Mouse (Mus musculus) brain, embryonic 14.5 days (tissue): Measurements from ENCODE around the gene Mrpl4.

Experiments used
- CTCF ChIP-seq: fragments of 200-500 bp; IDR thresholded peaks from 2 replicates; pipeline ENCODE4 v1.5.1; 2012; ENCODE audit warnings: inconsistent platforms, mild to moderate bottlenecking, moderate library complexity, borderline replicate concordance; ENCODE audit not compliant: insufficient read depth, insufficient read length; ENCODE audit errors: extremely low read depth
- POLR2A ChIP-seq: fragments of 200-500 bp; IDR thresholded peaks from 2 replicates; pipeline ENCODE4 v1.6.1; 2012; ENCODE audit warnings: mild to moderate bottlenecking, inconsistent platforms, borderline replicate concordance; ENCODE audit not compliant: poor library complexity, insufficient read depth, insufficient read length, severe bottlenecking; ENCODE audit errors: extremely low read depth

GRCm38 (mm10) chr9:20975431-20976215 lies 26.9 kb upstream of the Mrpl4 start:
- TF ChIP-seq POLR2A: no peak
- no peak for TF ChIP-seq CTCF
